Mouse (Mus musculus): ENCODE results near the gene Dram1.

- TF ChIP-seq CTCF (IDR thresholded peaks at IDR 0.05; ENCODE audit: borderline replicate concordance, insufficient read depth, low read length) (no peak), POLR2A (IDR thresholded peaks at IDR 0.05; ENCODE audit: low read depth, low read length) (no peak)
These were observed 20.4 kb upstream of the Dram1 start for GRCm38 (mm10) chr10:88399271-88399670.
